Mouse (Mus musculus): ENCODE data around the gene Zfp747.
A peak's percentile ranks its signal among the peaks of the same experiment; 100 is the strongest.
"Not testable (repeated sequence)": the region's sequence is repeated elsewhere in the genome, so short reads cannot be mapped to it uniquely, and the experiment has no call there.

Zfp747 gene

DNA sequence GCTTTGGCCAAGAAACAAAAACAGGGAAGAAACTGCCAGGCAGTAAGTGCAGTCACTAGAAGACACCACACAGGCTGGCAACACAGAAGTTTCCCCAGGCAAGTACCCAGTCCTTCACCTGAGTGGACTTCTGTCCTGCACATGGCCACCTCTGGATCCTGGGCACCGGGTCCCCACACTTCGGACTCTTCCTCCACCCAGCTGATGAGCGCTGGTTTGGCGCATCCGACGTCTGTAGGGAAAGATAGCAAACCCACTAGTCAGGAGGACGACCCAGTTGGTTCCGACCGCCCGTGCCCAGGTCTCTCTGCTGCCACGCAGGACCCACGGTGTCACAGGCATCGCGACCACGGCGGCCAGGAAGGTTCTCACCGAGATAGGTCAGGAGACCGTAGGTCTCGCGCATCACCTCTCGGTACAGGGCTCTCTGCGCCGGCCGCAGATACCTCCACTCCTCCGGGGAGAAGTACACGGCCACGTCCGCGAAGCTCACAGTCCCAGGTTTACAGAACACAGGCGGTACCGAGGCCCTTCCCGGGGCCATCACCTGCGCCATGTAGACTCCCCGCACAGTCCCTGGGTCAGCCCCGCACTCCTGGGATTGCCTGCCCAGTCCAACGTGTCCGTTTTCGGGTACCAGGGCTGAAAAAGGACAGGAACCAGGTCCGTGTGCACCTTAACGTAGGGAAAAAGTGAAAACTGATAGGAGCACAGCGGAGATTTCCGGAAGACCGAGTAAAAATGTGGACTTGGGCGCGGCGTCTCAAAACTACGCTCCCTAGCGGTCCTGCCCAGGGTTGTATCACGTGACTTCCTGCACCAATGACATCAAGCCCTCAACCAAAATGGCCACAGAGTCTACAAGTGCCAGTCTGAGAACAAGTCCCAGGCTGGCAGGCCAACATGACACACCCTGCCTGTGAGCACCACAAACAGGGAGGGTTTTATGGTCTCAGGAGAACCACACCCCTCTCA lies at the start of gene Zfp747:
Gene Zfp747, minus strand, starts transcription at position 780 of the 975 bp plus-strand sequence.
- DNase-seq, result peak; percentile 96

DNA sequence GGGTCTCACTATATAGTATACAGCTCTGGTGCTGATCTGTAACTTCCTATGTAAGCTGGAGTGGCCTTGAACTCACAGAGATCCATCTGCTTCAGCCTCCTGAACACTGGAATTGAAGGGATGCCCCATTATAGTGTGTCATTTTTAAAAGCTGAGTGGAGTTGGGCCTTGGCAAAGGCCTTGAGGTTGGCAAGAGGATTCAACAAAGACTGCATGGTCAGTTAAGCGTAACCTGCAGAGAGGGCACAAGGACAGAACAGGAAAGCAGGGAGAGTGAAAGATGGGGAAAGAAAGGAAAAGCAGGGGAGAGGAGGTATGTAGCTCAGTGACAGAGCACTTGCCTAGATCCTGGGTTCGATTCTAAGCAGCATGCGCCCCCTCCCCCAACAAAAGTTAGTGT lies 49.4 kb upstream of the Zfp747 start:
- peak; percentile 42 for DNase-seq

DNA sequence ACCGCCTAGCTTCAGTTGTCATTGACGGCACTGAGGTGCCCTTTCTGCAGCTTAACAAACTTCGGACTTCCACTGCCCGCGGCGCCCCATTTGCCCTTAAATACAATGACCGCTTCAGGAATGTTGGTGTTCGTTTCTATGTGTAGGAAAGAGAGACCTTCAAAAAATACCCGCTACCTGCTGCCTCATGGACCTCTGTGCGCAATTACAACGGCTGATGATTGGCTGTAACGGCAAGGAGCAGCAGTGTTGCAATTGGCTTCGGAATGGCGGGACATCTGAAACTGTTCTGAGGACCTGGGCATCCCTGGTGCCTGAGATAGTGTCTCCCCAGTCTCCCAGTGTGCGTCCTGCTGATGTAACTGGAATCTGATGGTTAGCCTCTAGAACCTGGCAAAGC lies 46.4 kb upstream of the Zfp747 start:
- no peak for DNase-seq

DNA sequence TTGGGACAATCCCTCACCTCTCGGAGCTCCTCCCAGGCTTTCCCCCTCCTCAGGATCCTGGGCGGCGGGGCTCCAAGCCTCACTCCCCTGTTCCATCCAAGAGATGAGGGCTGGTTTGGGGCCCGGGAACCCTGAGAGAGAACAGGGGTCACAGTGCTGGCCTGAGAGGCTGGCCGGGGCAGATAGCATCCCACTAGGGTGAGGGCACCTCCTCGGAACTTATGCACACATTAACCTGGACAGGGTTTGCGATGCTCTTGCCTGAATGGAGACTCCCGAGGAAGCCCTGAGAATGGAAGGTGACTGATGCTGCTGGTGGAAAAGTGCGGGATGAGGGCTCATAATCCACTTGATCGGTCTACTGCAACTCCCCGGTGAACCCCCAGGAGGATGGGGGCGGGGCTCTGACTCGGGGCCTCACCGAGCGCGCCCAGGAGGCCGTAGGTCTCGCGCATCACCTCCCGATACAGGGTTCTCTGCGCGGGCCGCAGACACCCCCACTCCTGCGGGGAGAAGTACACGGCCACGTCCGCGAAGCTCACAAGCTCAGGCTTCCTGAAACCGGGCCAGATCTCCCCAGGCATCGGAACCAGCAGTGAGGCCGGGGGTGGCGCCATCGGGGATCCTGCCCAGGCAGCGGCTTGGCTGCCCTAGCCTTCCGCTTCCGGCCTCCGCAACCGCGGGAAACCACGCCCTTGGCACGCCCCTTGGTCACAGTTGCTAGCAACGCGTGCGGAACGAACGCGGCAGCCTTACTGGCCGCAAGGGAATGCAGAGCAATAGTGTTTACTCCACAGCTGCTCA lies 45.7 kb upstream of the Zfp747 start, which contains the start of gene Zfp688:
Gene Zfp688, minus strand, starts transcription at position 681 of the 804 bp plus-strand sequence.
- DNase-seq, result peak; percentile 93

DNA sequence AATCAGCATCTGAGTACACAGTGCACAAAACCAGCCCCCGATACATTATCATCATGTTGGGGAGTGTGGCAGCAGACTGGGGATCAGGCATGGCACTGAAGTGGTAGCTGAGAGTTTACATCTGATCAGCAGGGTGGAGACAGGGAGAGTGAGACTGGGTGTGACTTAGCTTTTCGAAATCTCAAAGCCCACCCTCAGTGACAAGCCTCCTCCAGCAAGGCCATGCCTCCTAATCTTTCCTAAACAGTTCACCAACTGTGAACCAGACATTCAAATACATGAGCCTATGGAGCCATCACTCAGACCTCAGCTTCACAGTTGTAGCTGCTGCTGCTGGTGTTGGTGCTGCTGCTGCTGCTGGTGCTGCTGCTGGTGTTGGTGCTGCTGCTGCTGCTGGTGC lies 35.6 kb upstream of the Zfp747 start:
- DNase-seq, result no peak

DNA sequence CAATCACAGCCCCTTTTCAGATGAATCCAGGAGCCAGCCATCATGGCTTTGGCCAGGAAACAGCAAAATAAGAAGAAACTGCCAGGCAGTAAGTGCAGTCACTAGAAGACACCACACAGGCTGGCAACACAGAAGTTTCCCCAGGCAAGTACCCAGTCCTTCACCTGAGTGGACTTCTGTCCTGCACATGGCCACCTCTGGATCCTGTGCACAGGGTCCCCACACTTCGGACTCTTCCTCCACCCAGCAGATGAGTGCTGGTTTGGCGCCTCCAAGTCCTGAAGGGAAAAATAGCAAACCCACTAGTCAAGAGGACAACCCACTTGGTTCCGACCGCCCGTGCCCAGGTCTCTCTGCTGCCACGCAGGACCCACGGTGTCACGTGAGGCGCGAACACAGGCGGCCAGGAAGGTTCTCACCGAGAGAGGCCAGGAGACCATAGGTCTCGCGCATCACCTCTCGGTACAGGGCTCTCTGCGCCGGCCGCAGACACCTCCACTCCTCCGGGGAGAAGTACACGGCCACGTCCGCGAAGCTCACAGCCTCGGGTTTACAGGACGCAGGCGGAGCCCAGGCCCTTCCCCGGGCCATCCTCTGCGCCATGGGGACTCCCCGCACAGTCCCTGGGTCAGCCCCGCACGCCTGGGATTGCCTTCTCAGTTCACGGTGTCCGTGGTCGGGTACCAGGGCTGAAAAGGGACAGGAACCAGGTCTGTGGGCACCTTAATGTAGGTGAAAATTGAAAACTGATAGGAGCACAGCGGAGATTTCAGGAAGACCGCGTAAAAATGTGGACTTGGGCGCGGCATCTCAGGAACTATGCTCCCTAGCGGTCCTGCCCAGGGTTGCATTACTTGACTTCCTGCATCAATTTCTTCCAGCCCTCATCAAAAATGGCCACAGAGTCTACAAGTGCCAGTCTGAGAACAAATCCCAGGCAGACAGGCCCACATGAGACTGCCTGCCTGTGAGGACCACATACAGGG lies 30.4 kb upstream of the Zfp747 start, which contains the start of gene Zfp764:
Gene Zfp764, minus strand, starts transcription at position 821 of the 986 bp plus-strand sequence.
- peak; percentile 88 for DNase-seq

DNA sequence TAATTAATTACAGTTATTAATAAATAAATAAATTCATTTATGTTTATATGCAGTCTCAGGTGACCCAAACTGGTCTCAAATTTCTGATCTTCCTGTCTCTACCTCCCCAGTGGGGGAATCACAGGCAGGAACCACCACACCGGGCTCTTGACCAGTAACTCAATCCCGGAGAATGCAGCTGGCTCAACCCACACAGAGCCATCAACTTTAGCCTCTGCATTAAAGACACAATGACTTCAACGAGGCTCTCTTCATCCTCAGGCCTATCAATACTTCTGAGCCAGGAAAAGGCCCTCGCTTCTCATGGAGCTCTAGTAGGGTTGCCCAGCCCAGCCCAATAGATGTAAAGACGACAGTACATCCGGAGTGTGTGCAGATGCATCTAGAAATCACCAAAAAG lies 28.3 kb upstream of the Zfp747 start:
- DNase-seq, result not testable (repeated sequence)

DNA sequence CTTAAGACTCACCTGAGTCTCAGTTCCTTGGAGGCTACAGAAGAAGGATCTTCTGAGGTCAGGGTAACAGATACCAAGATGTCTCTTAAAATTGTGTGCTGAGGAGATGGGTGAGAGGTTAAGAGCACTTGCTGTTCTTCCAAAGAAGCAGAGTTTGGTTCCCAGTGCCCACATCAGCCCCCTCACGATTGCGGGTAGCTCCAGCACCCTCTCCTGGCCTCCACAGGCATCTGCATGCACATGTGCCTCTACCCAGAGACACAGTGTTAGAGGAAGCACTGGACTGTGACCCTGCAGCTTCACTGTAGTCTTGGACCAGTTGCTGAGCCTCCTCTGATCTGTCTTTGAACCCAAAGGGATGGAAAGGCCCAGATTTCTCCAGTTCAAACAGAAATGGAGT lies 27.1 kb upstream of the Zfp747 start:
- DNase-seq, result no peak

GRCm38 (mm10) chr7:127400355-127400754 lies 24.5 kb upstream of the Zfp747 start:
- no peak for DNase-seq

DNA sequence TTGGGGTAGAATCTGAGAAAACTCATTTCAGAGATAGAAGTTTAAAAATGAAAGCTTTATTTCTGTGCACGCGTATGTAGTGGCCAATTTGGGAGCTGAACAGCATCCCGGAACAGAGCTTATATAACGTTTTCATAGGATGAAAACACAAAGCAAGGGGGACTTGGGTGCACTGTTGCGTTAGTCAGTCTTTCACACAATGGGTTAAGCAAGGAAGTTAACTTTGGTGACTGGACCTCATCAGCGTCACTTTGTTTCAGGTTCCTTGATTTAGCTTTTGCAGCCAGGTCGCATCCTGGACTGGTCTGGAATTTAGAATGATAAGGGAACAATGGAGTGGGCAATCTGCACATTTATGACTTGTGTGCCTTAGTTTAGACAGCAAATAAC lies 18.1 kb upstream of the Zfp747 start:
- no peak for DNase-seq

DNA sequence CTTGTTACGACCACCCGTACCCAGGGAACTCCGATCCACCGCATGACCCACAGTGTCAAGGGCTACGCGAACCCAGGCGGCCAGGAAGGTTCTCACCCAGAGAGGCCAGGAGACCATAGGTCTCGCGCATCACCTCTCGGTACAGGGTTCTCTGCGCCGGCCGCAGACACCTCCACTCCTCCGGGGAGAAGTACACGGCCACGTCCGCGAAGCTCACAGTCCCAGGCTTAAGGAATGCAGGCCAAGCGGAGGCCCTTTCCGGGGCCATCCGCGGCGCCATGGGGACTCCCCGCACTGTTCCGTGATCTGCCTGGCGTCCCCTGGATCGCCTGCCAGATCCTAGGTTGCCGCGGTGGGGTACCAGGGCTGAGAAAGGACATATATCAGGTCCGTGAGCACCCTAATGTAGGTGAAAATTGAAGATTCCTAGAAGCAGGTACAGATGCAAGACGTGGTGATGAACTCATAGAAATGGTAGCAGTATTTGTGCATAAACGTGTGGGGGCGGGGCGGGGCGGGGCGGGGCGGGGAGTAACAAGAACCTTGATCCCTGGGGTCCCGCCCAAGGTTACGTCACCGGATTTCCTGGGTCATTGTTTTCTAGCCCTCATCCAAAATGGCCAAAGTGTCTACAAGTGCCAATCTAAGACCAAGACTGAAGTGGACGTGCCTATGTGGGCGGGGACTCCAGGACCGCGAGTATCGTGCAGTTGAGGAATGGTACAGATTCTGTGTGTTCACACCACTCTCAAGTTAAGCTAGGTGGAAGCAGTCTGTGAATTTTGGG lies 17.5 kb upstream of the Zfp747 start, which contains the start of gene E430018J23Rik:
Gene E430018J23Rik, minus strand, starts transcription at position 473 of the 787 bp plus-strand sequence.
- peak; percentile 99 for DNase-seq

- no peak for DNase-seq
Measured at GRCm38 (mm10) chr7:127392251-127392824, 16.5 kb upstream of the Zfp747 start.

- DNase-seq, result no peak
Measured at GRCm38 (mm10) chr7:127391538-127391937, 15.7 kb upstream of the Zfp747 start.

GRCm38 (mm10) chr7:127390306-127390705 lies 14.5 kb upstream of the Zfp747 start:
- DNase-seq, result no peak

GRCm38 (mm10) chr7:127388201-127388600 lies 12.4 kb upstream of the Zfp747 start:
- DNase-seq, result not testable (repeated sequence)

DNA sequence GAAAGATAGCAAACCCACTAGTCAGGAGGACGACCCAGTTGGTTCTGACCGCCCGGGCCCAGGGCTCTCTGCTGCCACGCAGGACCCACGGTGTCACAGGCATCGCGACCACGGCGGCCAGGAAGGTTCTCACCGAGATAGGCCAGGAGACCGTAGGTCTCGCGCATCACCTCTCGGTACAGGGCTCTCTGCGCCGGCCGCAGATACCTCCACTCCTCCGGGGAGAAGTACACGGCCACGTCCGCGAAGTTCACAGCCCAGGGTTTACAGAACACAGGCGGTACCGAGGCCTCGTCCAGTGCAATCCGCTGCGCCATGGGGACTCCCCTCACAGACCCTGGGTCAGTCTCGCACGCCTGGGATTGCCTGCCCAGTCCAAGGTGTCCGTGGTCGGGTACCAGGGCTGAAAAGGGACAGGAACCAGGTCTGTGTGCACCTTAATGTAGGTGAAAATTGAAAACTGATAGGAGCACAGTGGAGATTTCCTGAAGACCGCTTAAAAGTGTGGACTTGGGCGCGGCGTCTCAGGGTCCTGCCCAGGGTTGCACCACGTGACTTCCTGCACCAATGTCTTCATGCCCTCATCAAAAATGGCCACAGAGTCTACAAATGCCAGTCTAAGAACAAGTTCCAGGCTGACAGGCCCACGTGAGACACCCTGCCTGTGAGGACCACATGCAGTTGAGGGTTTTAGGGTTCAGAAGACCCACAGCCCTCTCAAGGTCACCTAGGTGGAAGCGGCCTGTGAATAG lies 11.0 kb upstream of the Zfp747 start, which contains the start of gene 9130019O22Rik:
Gene 9130019O22Rik, minus strand, starts transcription at position 526 of the 752 bp plus-strand sequence.
- peak; percentile 91 for DNase-seq

- not testable (repeated sequence) for DNase-seq
Measured at GRCm38 (mm10) chr7:127385560-127385959, 9.7 kb upstream of the Zfp747 start.

- DNase-seq, result no peak
Measured at GRCm38 (mm10) chr7:127378310-127378921, 2.6 kb upstream of the Zfp747 start.

DNA sequence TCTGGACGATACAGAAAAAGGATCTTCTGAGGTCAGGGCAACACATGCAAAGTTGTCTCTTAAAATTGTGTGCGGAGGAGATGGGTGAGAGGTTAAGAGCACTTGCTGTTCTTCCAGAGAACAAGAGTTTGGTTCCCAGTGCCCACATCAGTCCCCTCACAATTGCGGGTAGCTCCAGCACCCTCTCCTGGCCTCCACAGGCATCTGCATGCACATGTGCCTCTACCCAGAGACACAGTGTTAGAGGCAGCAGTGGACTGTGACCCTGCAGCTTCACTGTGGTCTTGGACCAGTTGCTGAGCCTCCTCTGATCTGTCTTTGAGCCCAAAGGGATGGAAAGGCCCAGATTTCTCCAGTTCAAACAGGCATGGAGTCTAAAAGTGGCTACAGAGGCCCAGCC lies 4.0 kb downstream of the Zfp747 start:
- not testable (repeated sequence) for DNase-seq

All from kidney, adult 11 months (tissue).